Mouse (Mus musculus): ENCODE measurements around the gene Hebp1. TPM values are rescaled to one million over a fixed set of nuclear protein-coding genes. Genes with fewer than 3 reads are reported as not detected.

Hebp1 gene
- total RNA-seq, 1 experiment from 2014 or later: 9.1 TPM

DNA sequence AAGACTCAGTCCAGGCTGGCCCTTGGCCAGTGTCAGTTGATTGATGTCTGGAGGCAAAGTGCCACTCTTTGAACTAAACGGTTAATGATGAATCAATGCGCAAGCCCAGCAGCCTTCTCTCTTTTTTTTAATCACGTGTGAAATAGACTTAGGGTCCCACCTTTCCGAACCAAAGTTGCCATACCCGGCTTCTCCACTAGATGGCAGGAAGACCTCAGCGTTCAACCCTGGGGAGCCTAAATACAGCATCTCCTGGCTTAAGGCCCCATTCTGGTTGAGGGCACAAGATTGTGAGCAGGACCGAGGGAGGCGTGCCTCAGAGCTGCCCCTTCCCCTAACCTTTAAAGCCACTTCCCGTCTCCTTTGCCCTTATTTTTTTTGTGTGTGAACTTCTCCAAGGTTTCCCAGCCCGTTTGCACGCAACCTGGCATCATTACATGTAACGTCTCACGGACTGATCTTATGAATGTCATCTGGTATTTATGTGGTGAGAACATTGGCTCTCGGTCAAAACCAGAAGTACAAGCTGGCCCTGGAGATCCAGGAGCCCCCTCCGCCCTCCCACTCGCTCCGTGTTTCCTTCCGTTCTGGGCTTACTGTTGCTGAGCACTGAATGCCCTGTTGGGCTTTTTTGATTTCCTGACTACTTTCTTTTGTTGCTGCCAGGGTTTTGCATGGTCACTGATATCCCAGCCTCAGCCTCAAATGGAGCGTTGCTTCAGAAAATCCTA is 109.9 kb downstream of the Hebp1 start:
- ATAC-seq (ENCODE audit: extremely low read depth, insufficient number of reproducible peaks, low FRiP score, poor library complexity, severe bottlenecking): peak; percentile 57; the same call in 1 of the 2 replicates

Other genes starting within 250 kb of the Hebp1 start
- not detected in 2 replicates for gene Apold1, start 216.3 kb downstream of the Hebp1 start, total RNA-seq (2017)
- 85.9 and 90.2 TPM in 2 replicates for gene Ddx47, start 186.4 kb downstream of the Hebp1 start, total RNA-seq (2017)
- 0.23 TPM in 1 of 2 replicates, not detected in the other for gene Gprc5a, start 132.4 kb downstream of the Hebp1 start, total RNA-seq (2017)
- gene Gprc5d, start 79.7 kb downstream of the Hebp1 start, total RNA-seq (2017): not detected in 2 replicates
- gene Fam234b, start within 50 bp of the Hebp1 start, total RNA-seq (2017): 3.3 and 4.1 TPM in 2 replicates
- not detected in 2 replicates for gene Gsg1, start 56.3 kb upstream of the Hebp1 start, total RNA-seq (2017)
- gene Pbp2, start 112.4 kb upstream of the Hebp1 start, total RNA-seq (2017): 1.9 TPM in 1 of 2 replicates, not detected in the other
- gene Emp1, start 164.5 kb upstream of the Hebp1 start, total RNA-seq (2017): 30.4 and 30.8 TPM in 2 replicates